ENCODE assay signal across 7 mouse cellular contexts in genomic region chr9:37248381-37248906, GRCm38 (mm10). TPM values are rescaled to one million over a fixed set of nuclear protein-coding genes. Genes with fewer than 3 reads are reported as not detected.
DNase-seq lines count a peak whose midpoint lies in the region; ATAC-seq and TF ChIP-seq lines count a peak whose summit lies in the region.

No protein-coding gene starts in this region.

- TF ChIP-seq POLR2A in kidney, adult 2 months (IDR thresholded peaks at IDR 0.05; ENCODE audit: low read depth, low read length): no peak
- TF ChIP-seq POLR2A in MEL (IDR thresholded peaks at IDR 0.05; ENCODE audit: control insufficient read depth in 1 of 2, insufficient read depth in 1 of 2, low read depth in 1 of 2, low read length in 2 of 2, poor library complexity in 1 of 2): no peak

- no peak for TF ChIP-seq EP300 in MEL (IDR thresholded peaks at IDR 0.05; ENCODE audit: low read depth in 1 of 2, low read length in 2 of 2)

- H3K9me3 ChIP-seq in kidney, postnatal 0 days (replicated peaks; ENCODE audit: low read length): no peaks in the 10 kb centered on the region
- no peaks in the 10 kb centered on the region for H3K9me3 ChIP-seq in MEL (replicated peaks; ENCODE audit: insufficient read depth, low read length)
- no peaks in the 10 kb centered on the region for H3K9me3 ChIP-seq in embryonic facial prominence, embryonic 10.5 days

- TF ChIP-seq CTCF in kidney, postnatal 0 days (IDR thresholded peaks at IDR 0.05; ENCODE audit: low read depth): peak; percentile 22; the same call in 1 of the 2 replicates
- no peak for TF ChIP-seq CTCF in kidney, adult 2 months (conservative IDR thresholded peaks at IDR 0.05; ENCODE audit: insufficient read depth, insufficient read length, low read depth, low read length)
- peak in 1 of 3 experiments; percentile 5; a peak in 1 of 6 replicates for TF ChIP-seq CTCF in MEL (IDR thresholded peaks at IDR 0.05 in 2 of 3, conservative IDR thresholded peaks at IDR 0.05 in 1 of 3; ENCODE audit: control insufficient read depth in 1 of 3, insufficient read depth in 1 of 3, low read depth in 2 of 3, low read length in 3 of 3, poor library complexity in 1 of 3, severe bottlenecking in 1 of 3)

- no peaks in the 10 kb centered on the region for H3K4me1 ChIP-seq in kidney, postnatal 0 days (replicated peaks; ENCODE audit: insufficient read depth, low read length)
- H3K4me1 ChIP-seq in kidney, adult 2 months (ENCODE audit: control insufficient read depth, insufficient read depth, low read length): no peaks in the 10 kb centered on the region
- peaks cover 18 to 38% of the 10 kb centered on the region in 2 experiments for H3K4me1 ChIP-seq in MEL (ENCODE audit: control insufficient read depth in 1 of 2, insufficient read depth in 2 of 2, low read length in 2 of 2)
- peaks cover 10% of the 10 kb centered on the region for H3K4me1 ChIP-seq in embryonic facial prominence, embryonic 10.5 days

- no peak overlapping the region for H3K4me2 ChIP-seq in kidney, postnatal 0 days (ENCODE audit: low read length)

- no peaks in the 10 kb centered on the region for H3K27me3 ChIP-seq in kidney, postnatal 0 days (ENCODE audit: insufficient read depth, low read length)
- H3K27me3 ChIP-seq in kidney, adult 2 months (replicated peaks; ENCODE audit: control insufficient read depth, insufficient read depth, low read length): no peaks in the 10 kb centered on the region
- H3K27me3 ChIP-seq in MEL (ENCODE audit: control insufficient read depth in 1 of 2, insufficient read depth in 2 of 2, low read length in 2 of 2): no peaks in the 10 kb centered on the region
- no peaks in the 10 kb centered on the region for H3K27me3 ChIP-seq in embryonic facial prominence, embryonic 10.5 days (replicated peaks; ENCODE audit: low read depth, poor library complexity, severe bottlenecking)

- no peak overlapping the region for H3K4me3 ChIP-seq in kidney, postnatal 0 days (replicated peaks; ENCODE audit: low read depth, low read length)
- H3K4me3 ChIP-seq in kidney, adult 2 months (ENCODE audit: insufficient read depth, low read depth, low read length): no peak overlapping the region
- no peak overlapping the region for H3K4me3 ChIP-seq in MEL (ENCODE audit: control insufficient read depth in 1 of 2, insufficient read depth in 1 of 2, low read depth in 2 of 2, low read length in 2 of 2)
- no peak overlapping the region for H3K4me3 ChIP-seq in embryonic facial prominence, embryonic 10.5 days

- 13% methylated on average over 3 of the region's 3 CpGs for WGBS in kidney, postnatal 0 days
- 58% methylated on average over 3 of the region's 3 CpGs for WGBS in kidney, adult 2 months
- WGBS in embryonic facial prominence, embryonic 10.5 days: 59% methylated on average over 3 of the region's 3 CpGs

- H3K9ac ChIP-seq in kidney, postnatal 0 days (ENCODE audit: low read depth, low read length): no peak overlapping the region
- H3K9ac ChIP-seq in MEL (ENCODE audit: control insufficient read depth, low read depth, low read length, poor library complexity, severe bottlenecking): no peak overlapping the region

- no peak for ATAC-seq in kidney, postnatal 0 days (replicated peaks; ENCODE audit: low FRiP score, low read depth)

- no peak overlapping the region for H3K27ac ChIP-seq in kidney, postnatal 0 days
- H3K27ac ChIP-seq in kidney, adult 2 months (ENCODE audit: insufficient read depth, low read depth, low read length): no peak overlapping the region
- no peak overlapping the region for H3K27ac ChIP-seq in MEL (ENCODE audit: control insufficient read depth, low read depth, low read length)
- H3K27ac ChIP-seq in embryonic facial prominence, embryonic 10.5 days (replicated peaks): 0 out of 2 replicates have a peak overlapping the region, but pooled peaks have one; percentile 2

- peak; percentile 23 for DNase-seq in kidney, postnatal 0 days (ENCODE audit: low spot score)
- DNase-seq in kidney, adult 2 months: no peak
- DNase-seq in MEL (ENCODE audit: low read depth, low spot score): peak; percentile 46
- DNase-seq in embryonic facial prominence, embryonic 10.5 days (ENCODE audit: low spot score): no peak
- peak; percentile 11 for DNase-seq in neural tube, embryonic 10.5 days (ENCODE audit: extremely low spot score, low spot score)
- no peak for DNase-seq in urinary bladder, postnatal 4 days (ENCODE audit: low spot score in 2 of 2)
- no peak for DNase-seq in adrenal gland, postnatal 4 days (ENCODE audit: low spot score in 2 of 2)

- TF ChIP-seq RAD21 in MEL (IDR thresholded peaks at IDR 0.05; ENCODE audit: low read depth, low read length): no peak

- H3K36me3 ChIP-seq in kidney, postnatal 0 days (ENCODE audit: insufficient read depth, low read length): no peaks in the 10 kb centered on the region
- no peaks in the 10 kb centered on the region for H3K36me3 ChIP-seq in kidney, adult 2 months (ENCODE audit: control insufficient read depth, insufficient read depth, low read length)
- peaks cover 0 to 22% of the 10 kb centered on the region in 2 experiments; a peak in 2 of 4 replicates for H3K36me3 ChIP-seq in MEL (ENCODE audit: control insufficient read depth in 1 of 2, insufficient read depth in 2 of 2, low read length in 2 of 2)
- no peaks in the 10 kb centered on the region for H3K36me3 ChIP-seq in embryonic facial prominence, embryonic 10.5 days (replicated peaks)

- no peaks in the 10 kb centered on the region for H3K79me2 ChIP-seq in MEL (ENCODE audit: control insufficient read depth, insufficient read depth, low read length, poor library complexity)

TF ChIP-seq in MEL, 35 proteins besides CTCF, POLR2A, EP300 and RAD21:
- TF ChIP-seq MYC (IDR thresholded peaks at IDR 0.05; ENCODE audit: low read depth, low read length): no peak
- no peak for TF ChIP-seq CHD2 (IDR thresholded peaks at IDR 0.05; ENCODE audit: low read length)
- no peak for TF ChIP-seq MAX (IDR thresholded peaks at IDR 0.05; ENCODE audit: low read length)
- TF ChIP-seq HCFC1 (IDR thresholded peaks at IDR 0.05; ENCODE audit: low read depth, low read length): no peak
- no peak for TF ChIP-seq SMC3 (IDR thresholded peaks at IDR 0.05; ENCODE audit: low read depth, low read length)
- no peak for TF ChIP-seq TCF12 (IDR thresholded peaks at IDR 0.05; ENCODE audit: low read depth, low read length)
- no peak for TF ChIP-seq MYB (IDR thresholded peaks at IDR 0.05; ENCODE audit: low read depth, low read length)
- no peak for TF ChIP-seq MEF2A (IDR thresholded peaks at IDR 0.05; ENCODE audit: extremely low read depth, insufficient replicate concordance, low read depth, low read length, poor library complexity, severe bottlenecking)
- no peak for TF ChIP-seq POLR2AphosphoS5 (IDR thresholded peaks at IDR 0.05; ENCODE audit: borderline replicate concordance, low read depth, low read length)
- no peak for TF ChIP-seq SIN3A (IDR thresholded peaks at IDR 0.05; ENCODE audit: low read length)
- TF ChIP-seq UBTF (IDR thresholded peaks at IDR 0.05; ENCODE audit: borderline replicate concordance, insufficient read depth, low read depth, low read length): no peak
- no peak for TF ChIP-seq JUND (IDR thresholded peaks at IDR 0.05; ENCODE audit: low read depth, low read length)
- no peak for TF ChIP-seq CHD1 (IDR thresholded peaks at IDR 0.05; ENCODE audit: low read depth, low read length)

RNA-seq across cellular contexts. Expression of gene Slc37a2, which starts 7.1 kb away (rescaled TPM):
- 1.3 and 1.5 TPM in 2 replicates for polyA plus RNA-seq in kidney, postnatal 0 days (2015; fragmentation: Nextera tagmentation; extraction: Ambion mirVana)
- 2.5 and 2.6 TPM in 2 replicates for polyA plus RNA-seq in kidney, adult 2 months (2012; rRNA removed)
- total RNA-seq in MEL (2012; rRNA removed): 0.75 and 1.1 TPM in 2 replicates
- 1 to 10 TPM in 1 of 2 experiments, not detected in 1; 1.4 TPM for polyA plus RNA-seq in MEL (2012; ENCODE audit: insufficient read depth in 1 of 2, insufficient read length in 2 of 2, low read depth in 1 of 2, low replicate concordance in 2 of 2, missing spikeins in 1 of 2)
- polyA plus RNA-seq in embryonic facial prominence, embryonic 10.5 days (2016; fragmentation: Nextera tagmentation; extraction: Ambion mirVana): 2.1 and 2.6 TPM in 2 replicates
- total RNA-seq in adrenal gland, postnatal 4 days (2021): 10 to 100 TPM; 12.1 to 15.3 TPM

RNA-seq across cellular contexts. Expression of gene Tmem218, which starts 40.4 kb away (rescaled TPM):
- 15.5 and 15.7 TPM in 2 replicates for polyA plus RNA-seq in kidney, postnatal 0 days (2015; fragmentation: Nextera tagmentation; extraction: Ambion mirVana)
- polyA plus RNA-seq in kidney, adult 2 months (2012; rRNA removed): 3.4 and 4.2 TPM in 2 replicates
- 2.7 and 3.4 TPM in 2 replicates for total RNA-seq in MEL (2012; rRNA removed)
- 1 to 10 TPM in 1 of 2 experiments, not detected in 1; 4.7 TPM for polyA plus RNA-seq in MEL (2012; ENCODE audit: insufficient read depth in 1 of 2, insufficient read length in 2 of 2, low read depth in 1 of 2, low replicate concordance in 2 of 2, missing spikeins in 1 of 2)
- 10.2 and 10.8 TPM in 2 replicates for polyA plus RNA-seq in embryonic facial prominence, embryonic 10.5 days (2016; fragmentation: Nextera tagmentation; extraction: Ambion mirVana)
- 1 to 10 TPM; 7.5 to 7.9 TPM for total RNA-seq in adrenal gland, postnatal 4 days (2021)

Comparison
In these comparisons a context has a peak if more than half of its experiments do, and no peak if none do; other contexts are left out.
1. DNase-seq: peak in kidney, postnatal 0 days (single experiment), MEL (single experiment) and neural tube, embryonic 10.5 days (single experiment); none in kidney, adult 2 months (single experiment), embryonic facial prominence, embryonic 10.5 days (single experiment), urinary bladder, postnatal 4 days (0 of 2) and adrenal gland, postnatal 4 days (0 of 2).